In genomic region chr19:28776868-28777267, GRCm38 (mm10) we compare ENCODE assay signal across 8 mouse cellular contexts. TPM values are rescaled to one million over a fixed set of nuclear protein-coding genes. Genes with fewer than 3 reads are reported as not detected.
DNase-seq lines count a peak whose midpoint lies in the region; ATAC-seq and TF ChIP-seq lines count a peak whose summit lies in the region.

No protein-coding gene starts in this region.

- no peak overlapping the region for H3K4me2 ChIP-seq in intestine, embryonic 16.5 days (ENCODE audit: low read depth, low read length)
- H3K4me2 ChIP-seq in intestine, embryonic 15.5 days (replicated peaks), result no peak overlapping the region
- no peak overlapping the region for H3K4me2 ChIP-seq in kidney, embryonic 14.5 days (replicated peaks; ENCODE audit: low read depth, low read length)

- no peaks in the 10 kb centered on the region for H3K79me2 ChIP-seq in MEL (ENCODE audit: control insufficient read depth, insufficient read depth, low read length, poor library complexity)

- H3K27ac ChIP-seq in intestine, embryonic 16.5 days (ENCODE audit: low read length), result no peak overlapping the region
- no peak overlapping the region for H3K27ac ChIP-seq in intestine, embryonic 15.5 days
- H3K27ac ChIP-seq in MEL (ENCODE audit: control insufficient read depth, low read depth, low read length), result no peak overlapping the region
- no peak overlapping the region for H3K27ac ChIP-seq in kidney, embryonic 14.5 days (ENCODE audit: low read depth, low read length)

- 28% methylated on average over 4 of the region's 4 CpGs for WGBS in intestine, embryonic 16.5 days
- WGBS in intestine, embryonic 15.5 days, result 26% methylated on average over 4 of the region's 4 CpGs
- 32% methylated on average over 4 of the region's 4 CpGs for WGBS in kidney, embryonic 14.5 days

- no peaks in the 10 kb centered on the region for H3K9me3 ChIP-seq in intestine, embryonic 16.5 days (ENCODE audit: control insufficient read depth, low read length)
- H3K9me3 ChIP-seq in intestine, embryonic 15.5 days, result no peaks in the 10 kb centered on the region
- no peaks in the 10 kb centered on the region for H3K9me3 ChIP-seq in MEL (replicated peaks; ENCODE audit: insufficient read depth, low read length)
- H3K9me3 ChIP-seq in kidney, embryonic 14.5 days (ENCODE audit: control insufficient read depth, low read length), result no peaks in the 10 kb centered on the region

- H3K4me3 ChIP-seq in intestine, embryonic 16.5 days (ENCODE audit: low read length), result no peak overlapping the region
- no peak overlapping the region for H3K4me3 ChIP-seq in intestine, embryonic 15.5 days (replicated peaks)
- no peak overlapping the region for H3K4me3 ChIP-seq in MEL (ENCODE audit: control insufficient read depth in 1 of 2, insufficient read depth in 1 of 2, low read depth in 2 of 2, low read length in 2 of 2)
- no peak overlapping the region for H3K4me3 ChIP-seq in kidney, embryonic 14.5 days (ENCODE audit: low read length)

- no peaks in the 10 kb centered on the region for H3K36me3 ChIP-seq in intestine, embryonic 16.5 days (ENCODE audit: control insufficient read depth, insufficient read depth, low read length)
- H3K36me3 ChIP-seq in intestine, embryonic 15.5 days, result no peaks in the 10 kb centered on the region
- no peaks in the 10 kb centered on the region for H3K36me3 ChIP-seq in MEL (ENCODE audit: control insufficient read depth in 1 of 2, insufficient read depth in 2 of 2, low read length in 2 of 2)
- no peaks in the 10 kb centered on the region for H3K36me3 ChIP-seq in kidney, embryonic 14.5 days (ENCODE audit: control insufficient read depth, insufficient read depth, low read length)

- TF ChIP-seq POLR2A in MEL (IDR thresholded peaks at IDR 0.05; ENCODE audit: control insufficient read depth in 1 of 2, insufficient read depth in 1 of 2, low read depth in 1 of 2, low read length in 2 of 2, poor library complexity in 1 of 2), result no peak

- H3K4me1 ChIP-seq in intestine, embryonic 16.5 days (ENCODE audit: control insufficient read depth, insufficient read depth, low read length), result no peaks in the 10 kb centered on the region
- no peaks in the 10 kb centered on the region for H3K4me1 ChIP-seq in intestine, embryonic 15.5 days (replicated peaks)
- H3K4me1 ChIP-seq in MEL (ENCODE audit: control insufficient read depth in 1 of 2, insufficient read depth in 2 of 2, low read length in 2 of 2), result no peaks in the 10 kb centered on the region
- H3K4me1 ChIP-seq in kidney, embryonic 14.5 days (ENCODE audit: control insufficient read depth, insufficient read depth, low read length), result no peaks in the 10 kb centered on the region

- 0 out of 6 replicates have a peak, but pooled peaks of 1 of the 3 experiments have one; percentile 21 for TF ChIP-seq CTCF in MEL (IDR thresholded peaks at IDR 0.05 in 2 of 3, conservative IDR thresholded peaks at IDR 0.05 in 1 of 3; ENCODE audit: control insufficient read depth in 1 of 3, insufficient read depth in 1 of 3, low read depth in 2 of 3, low read length in 3 of 3, poor library complexity in 1 of 3, severe bottlenecking in 1 of 3)

- no peak for DNase-seq in MEL (ENCODE audit: low read depth, low spot score)
- peak; percentile 42 to 69 for DNase-seq in cerebellum, postnatal 10 days
- peak; percentile 70 for DNase-seq in retina, embryonic 14.5 days (ENCODE audit: low spot score)
- DNase-seq in layer of hippocampus, adult 8-10 months (ENCODE audit: low spot score in 2 of 2), result no peak

- no peak overlapping the region for H3K9ac ChIP-seq in intestine, embryonic 16.5 days (ENCODE audit: low read depth, low read length)
- H3K9ac ChIP-seq in intestine, embryonic 15.5 days, result no peak overlapping the region
- H3K9ac ChIP-seq in MEL (ENCODE audit: control insufficient read depth, low read depth, low read length, poor library complexity, severe bottlenecking), result no peak overlapping the region
- H3K9ac ChIP-seq in kidney, embryonic 14.5 days (ENCODE audit: low read depth, low read length), result no peak overlapping the region

- no peak for TF ChIP-seq EP300 in MEL (IDR thresholded peaks at IDR 0.05; ENCODE audit: low read depth in 1 of 2, low read length in 2 of 2)

- peak; percentile 34 for TF ChIP-seq RAD21 in MEL (IDR thresholded peaks at IDR 0.05; ENCODE audit: low read depth, low read length)

- no peaks in the 10 kb centered on the region for H3K27me3 ChIP-seq in intestine, embryonic 16.5 days (replicated peaks; ENCODE audit: control insufficient read depth, insufficient read depth, low read length)
- H3K27me3 ChIP-seq in intestine, embryonic 15.5 days (replicated peaks), result no peaks in the 10 kb centered on the region
- no peaks in the 10 kb centered on the region; a peak in 1 of 4 replicates for H3K27me3 ChIP-seq in MEL (ENCODE audit: control insufficient read depth in 1 of 2, insufficient read depth in 2 of 2, low read length in 2 of 2)
- H3K27me3 ChIP-seq in kidney, embryonic 14.5 days (ENCODE audit: control insufficient read depth, insufficient read depth, low read length), result no peaks in the 10 kb centered on the region

- peak; percentile 18; the same call in 1 of the 2 replicates for ATAC-seq in intestine, embryonic 16.5 days
- ATAC-seq in intestine, embryonic 15.5 days, result no peak
- ATAC-seq in kidney, embryonic 14.5 days (ENCODE audit: low FRiP score, low TSS enrichment), result peak; percentile 71; the same call in 1 of the 2 replicates
- ATAC-seq in megakaryocyte-erythroid progenitor cell, adult 5-6 weeks (replicated peaks; ENCODE audit: low FRiP score, low TSS enrichment, poor library complexity, severe bottlenecking), result no peak

TF ChIP-seq in MEL, 35 proteins besides CTCF, POLR2A, EP300 and RAD21:
- TF ChIP-seq MEF2A (IDR thresholded peaks at IDR 0.05; ENCODE audit: extremely low read depth, insufficient replicate concordance, low read depth, low read length, poor library complexity, severe bottlenecking) (no peak), SMC3 (IDR thresholded peaks at IDR 0.05; ENCODE audit: low read depth, low read length) (0 out of 2 replicates have a peak, but pooled peaks have one; percentile 19)

RNA-seq across cellular contexts. Expression of gene Slc1a1, which starts 58.0 kb away (rescaled TPM):
- 0.88 and 1.3 TPM in 2 replicates for polyA plus RNA-seq in intestine, embryonic 16.5 days (2015; fragmentation: Nextera tagmentation; extraction: Ambion mirVana)
- polyA plus RNA-seq in intestine, embryonic 15.5 days (2015; fragmentation: Nextera tagmentation; extraction: Ambion mirVana), result 0.74 and 0.97 TPM in 2 replicates
- 0.03 TPM in 1 of 2 replicates, not detected in the other for total RNA-seq in MEL (2012; rRNA removed)
- polyA plus RNA-seq in MEL (2012; ENCODE audit: insufficient read depth in 1 of 2, insufficient read length in 2 of 2, low read depth in 1 of 2, low replicate concordance in 2 of 2, missing spikeins in 1 of 2), result under 1 TPM in 1 of 2 experiments, not detected in 1; 0.07 TPM
- 1.2 and 1.3 TPM in 2 replicates for polyA plus RNA-seq in kidney, embryonic 14.5 days (2014; fragmentation: Nextera tagmentation; extraction: Ambion mirVana)
- total RNA-seq in layer of hippocampus, adult 8-10 months (2022), result 100 to 1,000 TPM; 120 to 146 (median 132) TPM
- total RNA-seq in megakaryocyte-erythroid progenitor cell, adult 5-6 weeks (2014; fragmentation: Nextera tagmentation), result not detected in 2 replicates
- not detected in 2 replicates for total RNA-seq in megakaryocyte-erythroid progenitor cell, adult 5-6 weeks (2017)

Comparison
In these comparisons a context has a peak if more than half of its experiments do, and no peak if none do; other contexts are left out.
1. ATAC-seq: peak in intestine, embryonic 16.5 days (single experiment) and kidney, embryonic 14.5 days (single experiment); none in intestine, embryonic 15.5 days (single experiment) and megakaryocyte-erythroid progenitor cell, adult 5-6 weeks (single experiment).
2. DNase-seq: peak in cerebellum, postnatal 10 days (2 of 2) and retina, embryonic 14.5 days (single experiment); none in MEL (single experiment) and layer of hippocampus, adult 8-10 months (0 of 2).